Mouse (Mus musculus): ENCODE results near the gene Tbck.

DNA sequence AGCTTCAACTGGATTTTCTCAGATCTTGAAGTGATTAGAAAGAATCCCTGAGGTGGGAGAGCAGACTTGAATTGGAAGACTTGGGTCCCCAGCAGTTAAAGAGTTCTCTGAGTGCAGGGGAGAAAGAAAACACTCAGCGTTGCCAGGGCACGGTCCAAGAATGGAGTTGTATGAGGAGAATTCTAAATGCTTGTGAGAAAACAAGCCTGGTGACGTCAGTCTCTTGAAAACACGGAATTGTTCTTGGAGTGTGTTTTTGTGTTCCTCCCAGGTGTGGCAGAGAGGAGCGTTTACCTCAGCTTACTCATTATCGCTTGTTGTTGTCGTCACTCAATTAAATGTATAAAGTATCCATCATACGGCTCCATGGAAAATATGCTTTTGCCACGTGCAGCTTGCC is 196.9 kb downstream of the Tbck start:
- no peak for TF ChIP-seq POLR2A (IDR thresholded peaks at IDR 0.05; ENCODE audit: borderline replicate concordance, low read depth, low read length)
- TF ChIP-seq CTCF (IDR thresholded peaks at IDR 0.05; ENCODE audit: low read depth, low read length) = no peak
